Mouse (Mus musculus) bone marrow, adult 2 months (tissue): ENCODE results near the gene Magt1. TPM values are rescaled to one million over a fixed set of nuclear protein-coding genes. Genes with fewer than 3 reads are reported as not detected.
A peak's percentile ranks its signal among the peaks of the same experiment; 100 is the strongest.
"Not testable (repeated sequence)": the region's sequence is repeated elsewhere in the genome, so short reads cannot be mapped to it uniquely, and the experiment has no call there.

Experiments
- H3K27ac ChIP-seq: fragments of 200-500 bp; 2 replicates; pipeline ENCODE4 v1.5.1; 2012; ENCODE audit warnings: low read depth, mild to moderate bottlenecking, control low read depth, inconsistent platforms, low read length; ENCODE audit not compliant: control insufficient read depth, poor library complexity, insufficient read depth
- H3K4me1 ChIP-seq: fragments of 200-500 bp; 2 replicates; pipeline ENCODE4 v1.6.1; 2011; ENCODE audit warnings: low read length; ENCODE audit not compliant: control insufficient read depth, insufficient read depth
- H3K4me3 ChIP-seq: fragments of 200-500 bp; replicated peaks from 2 replicates; pipeline ENCODE3; 2011; ENCODE audit warnings: mild to moderate bottlenecking, low read depth, low read length, control low read depth; ENCODE audit not compliant: control insufficient read depth
- CTCF ChIP-seq: fragments of 200-500 bp; IDR thresholded peaks from 2 replicates; pipeline ENCODE4 v1.5.1; 2011; ENCODE audit warnings: low read length, control low read depth; ENCODE audit not compliant: control insufficient read depth, insufficient read depth
- POLR2A ChIP-seq: fragments of 200-500 bp; IDR thresholded peaks from 2 replicates; pipeline ENCODE4 v1.6.1; 2011; ENCODE audit warnings: low read depth, mild to moderate bottlenecking, control low read depth, low read length, borderline replicate concordance; ENCODE audit not compliant: control insufficient read depth
- WGBS: fragments of 180-500 bp; shearing (Covaris S2); methylation state at CpG from one replicate; pipeline ENCODE4 v1.1.7; 2018; 5-methylcytosine and 5-hydroxymethylcytosine counted together
- polyA plus RNA-seq: library from polyadenylated mRNA; stranded (reverse); fragments of >200 nt; gene quantifications from 2 replicates; pipeline ENCODE4 v1.2.4, GENCODE M21; 2011; ENCODE audit warnings: low replicate concordance; ENCODE audit not compliant: missing spikeins, insufficient read depth, insufficient read length

Magt1 gene
- polyA plus RNA-seq, 1 experiment: 12.7 TPM

DNA sequence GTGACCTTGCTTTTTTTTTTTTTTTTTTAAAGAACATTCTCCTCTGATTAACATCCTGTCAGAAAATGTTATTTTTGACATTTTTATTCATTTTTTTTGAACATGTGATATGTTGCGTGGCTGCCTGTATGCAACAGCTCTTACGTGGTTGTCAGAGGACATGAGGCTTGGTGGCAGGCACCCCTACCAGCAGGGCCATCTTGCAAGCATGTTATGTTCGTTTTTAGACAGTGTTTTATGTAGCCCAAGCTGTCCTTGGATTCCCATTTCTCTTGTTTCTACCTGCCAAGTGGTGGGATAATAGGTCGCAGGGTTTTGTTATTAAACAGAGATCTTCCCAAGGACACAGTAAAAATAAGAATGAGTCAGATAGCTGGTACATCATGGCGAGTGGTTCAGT, 18.5 kb upstream of the Magt1 start:
- no peak overlapping the region for H3K4me3 ChIP-seq
- H3K4me1 ChIP-seq: no peaks in the 10 kb centered on the region; the same call in 1 of the 2 replicates
- H3K27ac ChIP-seq: no peak overlapping the region
- no peak for TF ChIP-seq CTCF
- no peak for TF ChIP-seq POLR2A
- whole genome bisulfite sequencing: 72% methylated on average over 5 of the region's 5 CpGs

DNA sequence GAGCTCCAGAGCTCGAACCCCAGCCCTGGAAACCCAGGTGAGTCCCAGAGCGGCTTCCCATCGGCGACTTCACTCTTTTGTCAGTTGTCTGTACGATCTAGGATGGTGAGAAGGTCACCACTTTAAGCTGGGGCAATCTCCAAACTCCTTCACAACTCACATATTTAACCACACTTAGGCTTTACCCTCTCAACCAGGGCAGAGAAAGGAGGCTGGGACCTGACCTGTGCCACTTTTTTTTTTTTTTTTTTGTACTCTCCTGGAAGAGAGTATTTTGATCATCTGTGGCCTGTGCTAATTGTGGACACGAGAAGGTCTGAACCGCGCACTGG, 15.6 kb upstream of the Magt1 start:
- TF ChIP-seq CTCF (no peak), POLR2A (no peak)
- Histone ChIP-seq H3K4me1 (no peaks in the 10 kb centered on the region; the same call in 1 of the 2 replicates), H3K4me3 (peak overlapping the region; percentile 78), H3K27ac (peak overlapping the region; percentile 79)
- 13% methylated on average over 8 of the region's 8 CpGs for WGBS

DNA sequence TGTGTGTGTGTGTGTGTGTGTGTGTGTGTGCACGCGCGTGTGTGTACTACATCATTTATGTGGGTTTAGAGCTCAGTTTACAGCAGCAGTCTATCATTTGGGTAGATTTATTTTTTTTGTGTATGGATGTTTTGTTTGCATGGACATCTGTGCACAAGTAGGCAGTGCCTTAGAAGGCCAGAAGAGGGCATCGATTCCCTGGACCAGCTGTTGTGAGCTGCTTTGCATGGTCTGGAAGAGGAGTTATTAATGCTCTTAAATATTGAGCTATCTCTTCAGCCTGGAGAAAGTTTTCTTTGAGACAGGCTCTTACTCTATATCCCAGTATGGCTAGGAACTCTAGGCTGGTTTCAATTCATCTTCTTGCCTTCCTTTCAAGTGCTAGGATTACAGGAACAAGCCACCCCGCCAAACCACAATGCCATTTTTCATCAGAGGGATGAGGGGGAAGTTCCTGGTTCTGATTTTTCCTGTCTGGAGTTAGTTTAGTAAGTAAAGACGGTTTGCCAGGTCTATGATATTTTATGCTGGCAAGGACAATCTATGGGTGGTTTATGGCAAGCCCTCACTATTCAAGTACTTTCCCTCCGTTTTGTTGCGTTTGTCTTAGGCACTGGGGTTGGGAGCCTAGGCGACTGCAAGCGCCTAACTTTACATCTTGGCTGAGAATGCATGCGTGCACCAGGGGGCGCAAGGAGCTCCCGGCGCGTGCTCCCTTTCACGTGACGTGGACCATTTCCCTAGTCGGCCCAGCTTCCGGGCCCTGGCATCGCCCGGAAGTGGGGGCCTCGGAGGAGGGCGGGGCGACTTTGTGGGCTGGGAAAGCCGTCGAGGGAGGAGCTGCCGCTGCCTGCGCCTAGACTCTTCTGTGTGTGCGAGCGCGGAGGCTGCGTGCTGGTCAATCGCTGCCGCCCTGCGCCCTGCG, 15.0 kb upstream of the Magt1 start, which contains the start of gene Atp7a:
TSS of gene Atp7a (plus strand) at position 859 of the 925 bp plus-strand sequence.
- H3K27ac ChIP-seq: peak within 1 kb of the TSS; percentile 79
- 12% methylated on average over 36 of the region's 36 CpGs for WGBS
- peak within 1 kb of the TSS; percentile 78 for H3K4me3 ChIP-seq

DNA sequence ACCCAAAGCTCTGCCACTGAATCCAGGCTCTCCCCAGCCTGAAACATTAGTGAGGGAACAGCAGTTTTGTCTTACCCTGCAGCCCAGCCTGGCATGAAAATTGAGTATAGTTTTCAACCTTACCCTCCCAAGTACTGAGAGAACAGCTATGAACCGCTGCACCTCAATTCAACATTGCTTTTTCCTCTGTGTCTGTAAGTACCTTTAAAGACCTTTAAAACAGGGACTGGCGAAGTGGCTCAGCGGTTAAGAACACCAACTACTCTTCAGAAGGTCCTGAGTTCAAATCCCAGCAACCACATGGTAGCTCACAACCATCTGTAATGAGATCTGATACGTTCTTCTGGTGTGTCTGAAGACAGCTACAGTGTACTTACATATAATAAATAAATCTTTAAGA, 5.8 kb upstream of the Magt1 start:
- TF ChIP-seq CTCF: no peak
- no peak for TF ChIP-seq POLR2A
- Histone ChIP-seq H3K4me1 (no peaks in the 10 kb centered on the region), H3K4me3 (no peak overlapping the region), H3K27ac (no peak overlapping the region)
- WGBS: 84% methylated on average over 4 of the region's 4 CpGs

More for the DNA sequence above, 15.0 kb upstream of the Magt1 start, which contains the start of gene Atp7a:
- TF ChIP-seq POLR2A (peak; percentile 92), CTCF (peak; percentile 82)
- no peaks in the 10 kb centered on the region; the same call in 1 of the 2 replicates for H3K4me1 ChIP-seq

DNA sequence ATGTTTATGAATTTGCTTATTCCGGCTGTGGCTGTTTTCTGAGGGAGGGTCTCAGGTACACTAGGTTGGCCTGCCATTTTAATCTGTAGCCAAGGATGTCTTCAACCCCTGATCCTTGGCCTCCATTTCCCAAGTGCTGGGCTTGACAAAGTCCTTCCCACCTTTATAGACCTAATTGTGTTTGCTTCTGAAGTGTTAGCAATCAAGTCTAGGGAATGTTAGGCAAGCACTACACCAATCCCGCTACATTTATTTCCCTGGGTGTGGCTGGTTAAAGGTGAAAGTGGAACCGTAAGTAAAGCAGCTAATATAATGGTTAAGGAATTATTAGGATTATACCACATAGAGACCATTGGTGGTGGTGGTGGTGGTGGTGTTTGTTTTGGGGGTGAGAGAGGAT, 5.4 kb upstream of the Magt1 start:
- TF ChIP-seq CTCF (no peak), POLR2A (no peak)
- Histone ChIP-seq H3K27ac (no peak overlapping the region), H3K4me1 (no peaks in the 10 kb centered on the region), H3K4me3 (no peak overlapping the region)
- 83% methylated on average over 3 of the region's 3 CpGs for WGBS

DNA sequence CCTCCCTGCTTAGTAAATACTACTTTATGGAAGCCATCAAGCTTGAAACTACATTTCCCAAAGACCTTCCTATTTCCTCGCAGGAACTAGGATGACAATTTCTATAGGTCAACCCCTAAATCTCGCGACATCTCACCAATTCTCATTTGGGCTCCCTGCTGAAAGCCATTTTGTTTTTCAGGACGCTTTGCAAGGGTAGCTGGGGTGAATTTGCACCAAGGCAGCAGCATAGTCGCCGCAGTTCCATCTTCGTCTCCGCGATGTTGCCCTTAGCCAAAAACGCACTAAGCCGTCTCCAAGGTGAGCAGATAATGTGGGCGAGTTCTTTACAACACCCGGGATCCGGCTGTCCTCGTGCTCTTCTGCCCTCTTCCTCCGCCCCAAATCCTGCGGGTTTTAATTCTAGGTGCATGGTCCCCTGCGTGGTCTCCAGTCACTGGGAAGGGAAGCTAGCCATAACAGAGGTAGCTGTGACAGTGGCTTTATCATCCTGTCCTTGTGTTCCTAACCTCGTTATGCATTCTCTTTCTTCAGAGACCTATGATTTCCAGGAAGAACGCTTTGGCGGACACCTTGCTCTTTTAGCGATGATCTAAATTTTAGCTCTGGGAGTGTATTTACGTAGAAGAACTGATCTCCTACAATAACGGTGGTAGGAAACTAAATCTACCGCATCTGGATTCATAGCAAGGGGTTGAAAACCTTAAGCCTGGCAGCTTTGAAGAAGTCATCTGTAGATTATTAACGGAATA, 4.0 kb upstream of the Magt1 start, which contains the start of gene Cox7b:
TSS of gene Cox7b (plus strand) at position 130 of the 752 bp plus-strand sequence.
- TF ChIP-seq CTCF: no peak
- 8% methylated on average over 26 of the region's 26 CpGs for WGBS
- H3K27ac ChIP-seq: peak within 1 kb of the TSS; percentile 59

DNA sequence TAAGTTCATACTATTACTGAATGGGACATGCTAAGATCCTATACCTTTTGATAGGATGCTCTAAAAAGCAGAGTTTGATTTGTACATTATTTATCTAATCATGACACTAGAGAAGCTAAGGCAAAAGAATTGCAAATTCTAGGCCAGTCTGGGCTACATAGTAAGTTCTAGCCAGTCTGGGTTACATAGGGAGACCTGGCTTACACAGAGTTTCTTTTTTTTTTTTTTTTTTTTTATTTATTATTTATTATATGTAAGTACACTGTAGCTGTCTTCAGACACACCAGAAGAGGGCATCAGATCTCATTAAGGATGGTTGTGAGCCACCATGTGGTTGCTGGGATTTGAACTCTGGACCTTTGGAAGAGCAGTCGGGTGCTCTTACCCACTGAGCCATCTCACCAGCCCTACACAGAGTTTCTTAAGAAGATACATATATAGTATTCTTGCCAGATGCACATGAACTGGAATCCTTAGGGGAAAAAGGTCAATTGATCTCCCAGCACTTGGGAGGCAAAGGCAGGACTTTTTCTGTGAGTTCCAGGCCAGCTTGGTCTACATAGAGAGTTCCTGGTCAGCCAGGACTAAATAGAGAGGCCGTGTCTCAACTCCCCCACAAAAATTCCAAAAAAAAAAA, 3.2 kb upstream of the Magt1 start:
- H3K4me3 ChIP-seq, H3K27ac ChIP-seq, H3K4me1 ChIP-seq: not testable (repeated sequence)
- 49% methylated on average over 2 of the region's 2 CpGs for WGBS

More for the DNA sequence above, 4.0 kb upstream of the Magt1 start, which contains the start of gene Cox7b:
- Histone ChIP-seq H3K4me1 (no peaks in the 10 kb centered on the region), H3K4me3 (peak within 1 kb of the TSS; percentile 79)

DNA sequence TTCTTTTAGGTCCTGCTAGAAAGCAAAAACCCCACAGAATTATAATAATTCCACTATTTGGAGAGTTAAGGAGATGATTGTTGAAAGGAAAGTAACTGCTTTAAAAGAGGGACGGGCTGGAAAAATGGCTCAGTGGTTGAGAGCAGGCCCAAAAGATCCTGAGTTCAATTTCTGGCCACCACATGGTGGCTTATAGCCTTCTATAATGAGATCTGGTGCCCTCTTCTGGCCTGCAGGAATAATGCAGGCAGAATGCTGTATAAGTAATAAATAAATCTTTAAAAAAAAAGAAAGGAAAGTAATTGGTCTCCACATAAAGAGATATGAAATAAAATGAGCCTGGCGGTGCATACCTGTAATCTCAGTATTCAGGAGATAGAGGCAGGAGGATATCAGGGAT, 1.5 kb upstream of the Magt1 start:
- Histone ChIP-seq H3K27ac (no peak overlapping the region), H3K4me1 (no peaks in the 10 kb centered on the region), H3K4me3 (no peak overlapping the region)
- TF ChIP-seq CTCF (no peak), POLR2A (no peak)
- WGBS: 16% methylated on average over 2 of the region's 2 CpGs
